Mouse (Mus musculus): ENCODE data around the gene Atrn.

Atrn gene

GRCm38 (mm10) chr2:131072536-131072935 is 166.2 kb downstream of the Atrn start:
- no peak for DNase-seq (ENCODE audit: low spot score in 2 of 2)

All from natural killer cell, adult 2 months (primary cell).